Mouse (Mus musculus): Measurements from ENCODE around the gene Nqo1. TPM values are rescaled to one million over a fixed set of nuclear protein-coding genes. Genes with fewer than 3 reads are reported as not detected.
A peak's percentile ranks its signal among the peaks of the same experiment; 100 is the strongest.

Nqo1 gene
- total RNA-seq, 2 experiments from 2014 or later = 26.4 to 47.8 TPM

- no peak for ATAC-seq (replicated peaks; ENCODE audit: low FRiP score, poor library complexity, severe bottlenecking)
Measured at GRCm38 (mm10) chr8:107412552-107412951, 9.5 kb upstream of the Nqo1 start.

- peak; percentile 80 for ATAC-seq (replicated peaks; ENCODE audit: low FRiP score, poor library complexity, severe bottlenecking)
Measured at GRCm38 (mm10) chr8:107411391-107411790, 8.4 kb upstream of the Nqo1 start.

- no peak for ATAC-seq (replicated peaks; ENCODE audit: low FRiP score, poor library complexity, severe bottlenecking)
Measured at GRCm38 (mm10) chr8:107405935-107406334, 2.9 kb upstream of the Nqo1 start.

- no peak for ATAC-seq (replicated peaks; ENCODE audit: low FRiP score, poor library complexity, severe bottlenecking)
Measured at GRCm38 (mm10) chr8:107404057-107404456, 1.1 kb upstream of the Nqo1 start.

- ATAC-seq (replicated peaks; ENCODE audit: low FRiP score, poor library complexity, severe bottlenecking) = no peak
Measured at GRCm38 (mm10) chr8:107401866-107402265, 1.1 kb downstream of the Nqo1 start.

- ATAC-seq (replicated peaks; ENCODE audit: low FRiP score, poor library complexity, severe bottlenecking) = no peak
Measured at GRCm38 (mm10) chr8:107399495-107399894, 3.5 kb downstream of the Nqo1 start.

GRCm38 (mm10) chr8:107397665-107398064, 5.3 kb downstream of the Nqo1 start:
- no peak for ATAC-seq (replicated peaks; ENCODE audit: low FRiP score, poor library complexity, severe bottlenecking)

GRCm38 (mm10) chr8:107396106-107396670, 6.8 kb downstream of the Nqo1 start:
- ATAC-seq (replicated peaks; ENCODE audit: low FRiP score, poor library complexity, severe bottlenecking) = no peak

- ATAC-seq (replicated peaks; ENCODE audit: low FRiP score, poor library complexity, severe bottlenecking) = no peak
Measured at GRCm38 (mm10) chr8:107395397-107395796, 7.6 kb downstream of the Nqo1 start.

- ATAC-seq (replicated peaks; ENCODE audit: low FRiP score, poor library complexity, severe bottlenecking) = no peak
Measured at GRCm38 (mm10) chr8:107391136-107391516, 11.9 kb downstream of the Nqo1 start.

GRCm38 (mm10) chr8:107390476-107391135, 12.4 kb downstream of the Nqo1 start:
- no peak for ATAC-seq (replicated peaks; ENCODE audit: low FRiP score, poor library complexity, severe bottlenecking)

GRCm38 (mm10) chr8:107389557-107389956, 13.4 kb downstream of the Nqo1 start:
- ATAC-seq (replicated peaks; ENCODE audit: low FRiP score, poor library complexity, severe bottlenecking) = no peak

- no peak for ATAC-seq (replicated peaks; ENCODE audit: low FRiP score, poor library complexity, severe bottlenecking)
Measured at GRCm38 (mm10) chr8:107387861-107388260, 15.1 kb downstream of the Nqo1 start.

GRCm38 (mm10) chr8:107386642-107387041, 16.4 kb downstream of the Nqo1 start:
- peak; percentile 65 for ATAC-seq (replicated peaks; ENCODE audit: low FRiP score, poor library complexity, severe bottlenecking)

GRCm38 (mm10) chr8:107386171-107386570, 16.8 kb downstream of the Nqo1 start:
- no peak for ATAC-seq (replicated peaks; ENCODE audit: low FRiP score, poor library complexity, severe bottlenecking)

- ATAC-seq (replicated peaks; ENCODE audit: low FRiP score, poor library complexity, severe bottlenecking) = no peak
Measured at GRCm38 (mm10) chr8:107385063-107385462, 17.9 kb downstream of the Nqo1 start.

- ATAC-seq (replicated peaks; ENCODE audit: low FRiP score, poor library complexity, severe bottlenecking) = no peak
Measured at GRCm38 (mm10) chr8:107384651-107385050, 18.4 kb downstream of the Nqo1 start.

- no peak for ATAC-seq (replicated peaks; ENCODE audit: low FRiP score, poor library complexity, severe bottlenecking)
Measured at GRCm38 (mm10) chr8:107382898-107383297, 20.1 kb downstream of the Nqo1 start.

- ATAC-seq (replicated peaks; ENCODE audit: low FRiP score, poor library complexity, severe bottlenecking) = no peak
Measured at GRCm38 (mm10) chr8:107381666-107382065, 21.3 kb downstream of the Nqo1 start.

- ATAC-seq (replicated peaks; ENCODE audit: low FRiP score, poor library complexity, severe bottlenecking) = no peak
Measured at GRCm38 (mm10) chr8:107380734-107381133, 22.3 kb downstream of the Nqo1 start.

GRCm38 (mm10) chr8:107377346-107377745, 25.7 kb downstream of the Nqo1 start:
- no peak for ATAC-seq (replicated peaks; ENCODE audit: low FRiP score, poor library complexity, severe bottlenecking)

GRCm38 (mm10) chr8:107370311-107370710, 32.7 kb downstream of the Nqo1 start:
- no peak for ATAC-seq (replicated peaks; ENCODE audit: low FRiP score, poor library complexity, severe bottlenecking)

All from erythroid progenitor cell, adult 5-6 weeks (primary cell).